Mouse (Mus musculus): Measurements from ENCODE around the gene Rapgefl1. TPM values are rescaled to one million over a fixed set of nuclear protein-coding genes. Genes with fewer than 3 reads are reported as not detected.

Rapgefl1 gene
- total RNA-seq, 1 experiment: 0.98 TPM

DNA sequence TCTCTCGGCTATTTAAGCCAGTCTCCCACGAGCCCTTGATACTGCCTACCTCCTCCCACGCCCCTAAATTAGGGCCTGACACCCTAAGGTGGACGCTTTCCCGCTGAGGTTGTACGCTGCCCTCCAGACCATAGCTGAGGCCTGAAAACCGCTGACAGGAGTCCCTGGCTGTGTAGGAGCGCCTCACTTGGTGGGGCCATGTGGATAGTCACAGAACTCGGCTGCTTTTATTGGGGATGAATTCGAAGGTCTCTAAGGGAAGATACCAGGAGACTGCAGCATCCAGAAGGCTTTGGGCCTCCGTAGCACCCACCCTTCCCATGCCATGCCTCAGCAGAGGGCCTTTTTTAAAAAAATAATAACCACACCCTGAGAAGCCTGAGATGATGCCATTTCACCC, 1.3 kb downstream of the Rapgefl1 start:
- in situ Hi-C loops (cut with MboI; ENCODE audit: low sequenced_read_pairs in 2 of 2, unreplicated experiment in 2 of 2): no loop called here

DNA sequence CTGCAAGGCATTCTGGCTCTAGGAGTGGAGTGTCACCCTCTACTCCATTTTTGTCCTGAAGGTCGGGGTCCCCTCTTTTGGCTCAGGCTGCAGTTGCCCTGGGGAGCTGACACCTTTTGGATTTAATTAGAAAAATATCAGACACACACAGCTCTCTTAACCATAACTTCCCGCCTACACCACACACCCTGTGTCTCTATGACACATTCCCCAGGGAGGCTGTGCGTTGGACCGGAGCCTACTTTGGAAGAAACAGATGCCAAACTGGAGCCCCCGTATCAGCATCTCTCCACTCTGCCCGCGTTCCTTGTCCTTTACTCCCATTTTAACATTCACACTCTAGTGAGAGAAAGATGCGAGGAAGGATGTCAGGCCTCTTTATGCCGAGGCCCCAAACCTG, 1.9 kb downstream of the Rapgefl1 start:
- Histone ChIP-seq H3K9ac (ENCODE audit: insufficient read depth, low read depth, low read length, poor library complexity, severe bottlenecking) (no peak overlapping the region), H3K4me3 (ENCODE audit: insufficient read depth in 1 of 2, low read depth in 1 of 2, low read length in 2 of 2, poor library complexity in 1 of 2, severe bottlenecking in 1 of 2) (no peak overlapping the region), H3K4me1 (ENCODE audit: control insufficient read depth in 2 of 2, insufficient read depth in 2 of 2, low read length in 2 of 2, poor library complexity in 1 of 2) (peaks cover 7 to 21% of the 10 kb centered on the region in 2 experiments; a peak in 3 of 4 replicates), H3K36me3 (ENCODE audit: control insufficient read depth, insufficient read depth, low read length, poor library complexity, severe bottlenecking) (no peaks in the 10 kb centered on the region), H3K27ac (ENCODE audit: insufficient read depth, low read depth, low read length, poor library complexity, severe bottlenecking) (no peak overlapping the region), H3K9me3 (ENCODE audit: control insufficient read depth, insufficient read depth, low read depth, low read length) (no peaks in the 10 kb centered on the region)
- DNase-seq (ENCODE audit: low read depth, low spot score): no peak
- in situ Hi-C loops (cut with MboI; ENCODE audit: low sequenced_read_pairs in 2 of 2, unreplicated experiment in 2 of 2): no loop called here
- TF ChIP-seq ZNF384 (IDR thresholded peaks at IDR 0.05; ENCODE audit: low read depth, low read length): no peak
- no peak for TF ChIP-seq CHD2 (IDR thresholded peaks at IDR 0.05; ENCODE audit: low read depth, low read length)
- TF ChIP-seq MAFK (IDR thresholded peaks at IDR 0.05; ENCODE audit: insufficient read depth, low read depth, low read length): no peak

More for the DNA sequence above, 1.3 kb downstream of the Rapgefl1 start:
- no peak for TF ChIP-seq CHD2 (IDR thresholded peaks at IDR 0.05; ENCODE audit: low read depth, low read length)
- TF ChIP-seq ZC3H11A (IDR thresholded peaks at IDR 0.05; ENCODE audit: borderline replicate concordance, low read depth, low read length): no peak
- TF ChIP-seq ZNF384 (IDR thresholded peaks at IDR 0.05; ENCODE audit: low read depth, low read length): no peak
- no peak for TF ChIP-seq MAFK (IDR thresholded peaks at IDR 0.05; ENCODE audit: insufficient read depth, low read depth, low read length)
- no peak for TF ChIP-seq HCFC1 (IDR thresholded peaks at IDR 0.05; ENCODE audit: borderline replicate concordance, insufficient read depth, low read length)
- no peak overlapping the region for H3K4me3 ChIP-seq (ENCODE audit: insufficient read depth in 1 of 2, low read depth in 1 of 2, low read length in 2 of 2, poor library complexity in 1 of 2, severe bottlenecking in 1 of 2)
- H3K9ac ChIP-seq (ENCODE audit: insufficient read depth, low read depth, low read length, poor library complexity, severe bottlenecking): no peak overlapping the region
- H3K27ac ChIP-seq (ENCODE audit: insufficient read depth, low read depth, low read length, poor library complexity, severe bottlenecking): no peak overlapping the region
- H3K9me3 ChIP-seq (ENCODE audit: control insufficient read depth, insufficient read depth, low read depth, low read length): no peaks in the 10 kb centered on the region
- H3K36me3 ChIP-seq (ENCODE audit: control insufficient read depth, insufficient read depth, low read length, poor library complexity, severe bottlenecking): peaks cover 4% of the 10 kb centered on the region
- no peak for DNase-seq (ENCODE audit: low read depth, low spot score)
- H3K4me1 ChIP-seq (ENCODE audit: control insufficient read depth in 2 of 2, insufficient read depth in 2 of 2, low read length in 2 of 2, poor library complexity in 1 of 2): peaks cover 7 to 21% of the 10 kb centered on the region in 2 experiments; a peak in 3 of 4 replicates

DNA sequence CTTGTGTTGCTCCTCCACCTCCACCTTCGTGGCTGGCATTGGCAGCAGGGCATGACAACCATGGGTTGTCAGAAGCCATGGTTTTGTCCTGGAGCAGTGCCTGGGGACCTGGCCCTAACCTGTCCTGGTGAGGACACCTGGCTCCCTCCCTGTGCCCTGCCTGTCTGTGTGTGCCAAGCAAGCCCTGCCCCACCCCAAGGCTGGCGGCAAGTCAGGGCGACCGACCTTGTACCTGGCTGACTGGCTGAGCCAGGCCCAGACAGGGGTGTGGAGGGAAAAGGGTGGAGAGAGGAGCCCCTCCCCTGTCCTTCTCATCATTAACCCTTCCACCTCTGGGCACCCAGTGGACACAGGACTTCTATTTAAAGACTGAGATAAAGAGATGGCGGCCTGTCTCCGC, 2.8 kb downstream of the Rapgefl1 start:
- Histone ChIP-seq H3K27ac (ENCODE audit: insufficient read depth, low read depth, low read length, poor library complexity, severe bottlenecking) (no peak overlapping the region), H3K4me3 (ENCODE audit: insufficient read depth in 1 of 2, low read depth in 1 of 2, low read length in 2 of 2, poor library complexity in 1 of 2, severe bottlenecking in 1 of 2) (no peak overlapping the region), H3K9ac (ENCODE audit: insufficient read depth, low read depth, low read length, poor library complexity, severe bottlenecking) (no peak overlapping the region), H3K4me1 (ENCODE audit: control insufficient read depth in 2 of 2, insufficient read depth in 2 of 2, low read length in 2 of 2, poor library complexity in 1 of 2) (peaks cover 4 to 20% of the 10 kb centered on the region in 2 experiments; a peak in 3 of 4 replicates), H3K9me3 (ENCODE audit: control insufficient read depth, insufficient read depth, low read depth, low read length) (no peaks in the 10 kb centered on the region), H3K36me3 (ENCODE audit: control insufficient read depth, insufficient read depth, low read length, poor library complexity, severe bottlenecking) (no peaks in the 10 kb centered on the region)
- TF ChIP-seq ZNF384 (IDR thresholded peaks at IDR 0.05; ENCODE audit: low read depth, low read length) (no peak), HCFC1 (IDR thresholded peaks at IDR 0.05; ENCODE audit: borderline replicate concordance, insufficient read depth, low read length) (no peak), MAFK (IDR thresholded peaks at IDR 0.05; ENCODE audit: insufficient read depth, low read depth, low read length) (no peak), CHD2 (IDR thresholded peaks at IDR 0.05; ENCODE audit: low read depth, low read length) (no peak), ZC3H11A (IDR thresholded peaks at IDR 0.05; ENCODE audit: borderline replicate concordance, low read depth, low read length) (no peak)
- in situ Hi-C loops (cut with MboI; ENCODE audit: low sequenced_read_pairs in 2 of 2, unreplicated experiment in 2 of 2): no loop called here
- no peak for DNase-seq (ENCODE audit: low read depth, low spot score)

DNA sequence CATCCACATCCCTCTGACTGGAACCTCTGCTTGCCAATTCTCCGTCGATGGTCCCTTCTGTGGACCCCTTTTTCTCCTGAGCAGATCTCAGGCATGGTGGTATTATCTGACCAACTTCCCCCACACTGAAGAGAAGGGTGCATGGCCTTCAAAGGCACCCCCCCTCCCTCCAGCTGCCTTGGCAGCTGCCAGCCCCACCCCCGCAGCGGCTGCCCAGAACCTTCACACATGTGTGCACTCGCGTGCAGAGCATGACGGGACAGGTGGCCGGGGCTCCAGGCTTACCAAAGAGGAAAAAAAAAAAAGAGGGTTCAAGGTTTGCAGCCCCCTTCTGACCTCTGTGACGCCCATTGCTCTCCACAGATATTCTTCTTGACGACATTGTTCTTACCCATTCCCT, 3.3 kb downstream of the Rapgefl1 start:
- Histone ChIP-seq H3K9me3 (ENCODE audit: control insufficient read depth, insufficient read depth, low read depth, low read length) (no peaks in the 10 kb centered on the region), H3K4me3 (ENCODE audit: insufficient read depth in 1 of 2, low read depth in 1 of 2, low read length in 2 of 2, poor library complexity in 1 of 2, severe bottlenecking in 1 of 2) (no peak overlapping the region), H3K4me1 (ENCODE audit: control insufficient read depth in 2 of 2, insufficient read depth in 2 of 2, low read length in 2 of 2, poor library complexity in 1 of 2) (peaks cover 4 to 15% of the 10 kb centered on the region in 2 experiments; a peak in 3 of 4 replicates), H3K9ac (ENCODE audit: insufficient read depth, low read depth, low read length, poor library complexity, severe bottlenecking) (no peak overlapping the region), H3K27ac (ENCODE audit: insufficient read depth, low read depth, low read length, poor library complexity, severe bottlenecking) (no peak overlapping the region), H3K36me3 (ENCODE audit: control insufficient read depth, insufficient read depth, low read length, poor library complexity, severe bottlenecking) (no peaks in the 10 kb centered on the region)
- DNase-seq (ENCODE audit: low read depth, low spot score): no peak
- in situ Hi-C loops (cut with MboI; ENCODE audit: low sequenced_read_pairs in 2 of 2, unreplicated experiment in 2 of 2): no loop called here
- no peak for TF ChIP-seq MAFK (IDR thresholded peaks at IDR 0.05; ENCODE audit: insufficient read depth, low read depth, low read length)
- TF ChIP-seq ZNF384 (IDR thresholded peaks at IDR 0.05; ENCODE audit: low read depth, low read length): no peak
- no peak for TF ChIP-seq CHD2 (IDR thresholded peaks at IDR 0.05; ENCODE audit: low read depth, low read length)
- TF ChIP-seq HCFC1 (IDR thresholded peaks at IDR 0.05; ENCODE audit: borderline replicate concordance, insufficient read depth, low read length): no peak
- no peak for TF ChIP-seq ZC3H11A (IDR thresholded peaks at IDR 0.05; ENCODE audit: borderline replicate concordance, low read depth, low read length)

DNA sequence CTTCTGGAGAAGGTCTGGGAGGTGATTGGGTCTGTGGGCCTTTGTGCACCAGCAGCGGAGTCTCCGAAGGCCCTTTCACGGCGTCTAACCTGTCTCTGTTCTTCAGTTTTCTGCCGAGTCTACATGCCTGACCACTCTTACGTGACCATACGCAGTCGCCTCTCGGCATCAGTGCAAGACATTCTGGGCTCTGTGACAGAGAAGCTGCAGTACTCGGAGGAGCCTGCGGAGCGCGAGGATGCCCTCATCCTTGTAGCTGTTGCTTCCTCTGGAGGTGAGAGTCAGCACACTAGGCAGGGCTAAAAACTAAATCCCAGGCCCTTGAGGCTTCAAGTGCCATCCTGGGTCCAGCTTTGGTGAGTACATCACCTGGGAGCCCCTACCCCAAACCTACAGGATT, 9.4 kb downstream of the Rapgefl1 start:
- in situ Hi-C loops (cut with MboI; ENCODE audit: low sequenced_read_pairs in 2 of 2, unreplicated experiment in 2 of 2): no loop called here
- TF ChIP-seq MAFK (IDR thresholded peaks at IDR 0.05; ENCODE audit: insufficient read depth, low read depth, low read length) (no peak), ZC3H11A (IDR thresholded peaks at IDR 0.05; ENCODE audit: borderline replicate concordance, low read depth, low read length) (no peak), HCFC1 (IDR thresholded peaks at IDR 0.05; ENCODE audit: borderline replicate concordance, insufficient read depth, low read length) (no peak), CHD2 (IDR thresholded peaks at IDR 0.05; ENCODE audit: low read depth, low read length) (no peak), ZNF384 (IDR thresholded peaks at IDR 0.05; ENCODE audit: low read depth, low read length) (no peak)
- Histone ChIP-seq H3K27ac (ENCODE audit: insufficient read depth, low read depth, low read length, poor library complexity, severe bottlenecking) (peak overlapping the region; percentile 33; the same call in 1 of the 2 replicates), H3K9ac (ENCODE audit: insufficient read depth, low read depth, low read length, poor library complexity, severe bottlenecking) (peak overlapping the region; percentile 23; the same call in 1 of the 2 replicates), H3K4me3 (ENCODE audit: insufficient read depth in 1 of 2, low read depth in 1 of 2, low read length in 2 of 2, poor library complexity in 1 of 2, severe bottlenecking in 1 of 2) (no peak overlapping the region), H3K4me1 (ENCODE audit: control insufficient read depth in 2 of 2, insufficient read depth in 2 of 2, low read length in 2 of 2, poor library complexity in 1 of 2) (peaks cover 4 to 20% of the 10 kb centered on the region in 2 experiments; a peak in 1 of 4 replicates), H3K9me3 (ENCODE audit: control insufficient read depth, insufficient read depth, low read depth, low read length) (no peaks in the 10 kb centered on the region), H3K36me3 (ENCODE audit: control insufficient read depth, insufficient read depth, low read length, poor library complexity, severe bottlenecking) (no peaks in the 10 kb centered on the region)
- DNase-seq (ENCODE audit: low read depth, low spot score): no peak
